Mouse (Mus musculus): ENCODE measurements around the gene Zfp668. TPM values are rescaled to one million over a fixed set of nuclear protein-coding genes. Genes with fewer than 3 reads are reported as not detected.

Gene Zfp668
- polyA plus RNA-seq, 1 experiment from 2014 or later: 32.5 TPM

Other genes starting within 250 kb of the Zfp668 start
- 41.2 and 44.9 TPM in 2 replicates for gene Bcl7c, start 167.9 kb downstream of the Zfp668 start, polyA plus RNA-seq (2015; fragmentation: Nextera tagmentation; extraction: Ambion mirVana)
- 4.5 and 4.9 TPM in 2 replicates for gene Ctf1, start 164.1 kb downstream of the Zfp668 start, polyA plus RNA-seq (2015; fragmentation: Nextera tagmentation; extraction: Ambion mirVana)
- not detected in 2 replicates for gene Ctf2, start 144.7 kb downstream of the Zfp668 start, polyA plus RNA-seq (2015; fragmentation: Nextera tagmentation; extraction: Ambion mirVana)
- gene Fbxl19, start 132.3 kb downstream of the Zfp668 start, polyA plus RNA-seq (2015; fragmentation: Nextera tagmentation; extraction: Ambion mirVana): 8.0 and 8.8 TPM in 2 replicates
- 9.7 and 9.9 TPM in 2 replicates for gene Orai3, start 107.0 kb downstream of the Zfp668 start, polyA plus RNA-seq (2015; fragmentation: Nextera tagmentation; extraction: Ambion mirVana)
- gene Setd1a, start 100.2 kb downstream of the Zfp668 start, polyA plus RNA-seq (2015; fragmentation: Nextera tagmentation; extraction: Ambion mirVana): 19.0 and 20.9 TPM in 2 replicates
- not detected in 2 replicates for gene Gm49388, start 91.2 kb downstream of the Zfp668 start, polyA plus RNA-seq (2015; fragmentation: Nextera tagmentation; extraction: Ambion mirVana)
- gene Hsd3b7, start 76.2 kb downstream of the Zfp668 start, polyA plus RNA-seq (2015; fragmentation: Nextera tagmentation; extraction: Ambion mirVana): 9.5 and 9.8 TPM in 2 replicates
- 18.9 and 25.4 TPM in 2 replicates for gene Stx4a, start 52.5 kb downstream of the Zfp668 start, polyA plus RNA-seq (2015; fragmentation: Nextera tagmentation; extraction: Ambion mirVana)
- gene Stx1b, start 52.3 kb downstream of the Zfp668 start, polyA plus RNA-seq (2015; fragmentation: Nextera tagmentation; extraction: Ambion mirVana): 38.4 and 39.8 TPM in 2 replicates
- gene Zfp646, start 607 bp downstream of the Zfp668 start, polyA plus RNA-seq (2015; fragmentation: Nextera tagmentation; extraction: Ambion mirVana): 10.2 and 12.0 TPM in 2 replicates
- 0.70 and 0.87 TPM in 2 replicates for gene Prss53, start 14.1 kb upstream of the Zfp668 start, polyA plus RNA-seq (2015; fragmentation: Nextera tagmentation; extraction: Ambion mirVana)
- gene Gm21974, start 18.6 kb upstream of the Zfp668 start, polyA plus RNA-seq (2015; fragmentation: Nextera tagmentation; extraction: Ambion mirVana): not detected in 2 replicates
- 73.8 and 77.6 TPM in 2 replicates for gene Vkorc1, start 18.8 kb upstream of the Zfp668 start, polyA plus RNA-seq (2015; fragmentation: Nextera tagmentation; extraction: Ambion mirVana)
- 55.3 and 64.4 TPM in 2 replicates for gene Bckdk, start 27.3 kb upstream of the Zfp668 start, polyA plus RNA-seq (2015; fragmentation: Nextera tagmentation; extraction: Ambion mirVana)
- 47.1 and 55.8 TPM in 2 replicates for gene Kat8, start 35.7 kb upstream of the Zfp668 start, polyA plus RNA-seq (2015; fragmentation: Nextera tagmentation; extraction: Ambion mirVana)
- 0.18 and 0.58 TPM in 2 replicates for gene Prss8, start 53.3 kb upstream of the Zfp668 start, polyA plus RNA-seq (2015; fragmentation: Nextera tagmentation; extraction: Ambion mirVana)
- gene Prss36, start 69.9 kb upstream of the Zfp668 start, polyA plus RNA-seq (2015; fragmentation: Nextera tagmentation; extraction: Ambion mirVana): 13.7 and 14.8 TPM in 2 replicates
- 376 and 434 TPM in 2 replicates for gene Fus, start 90.6 kb upstream of the Zfp668 start, polyA plus RNA-seq (2015; fragmentation: Nextera tagmentation; extraction: Ambion mirVana)
- gene Pycard, start 117.0 kb upstream of the Zfp668 start, polyA plus RNA-seq (2015; fragmentation: Nextera tagmentation; extraction: Ambion mirVana): 7.0 and 7.4 TPM in 2 replicates
- gene Trim72, start 127.1 kb upstream of the Zfp668 start, polyA plus RNA-seq (2015; fragmentation: Nextera tagmentation; extraction: Ambion mirVana): 0.33 TPM in 1 of 2 replicates, not detected in the other
- 0.98 and 1.0 TPM in 2 replicates for gene Itgam, start 185.8 kb upstream of the Zfp668 start, polyA plus RNA-seq (2015; fragmentation: Nextera tagmentation; extraction: Ambion mirVana)
- not detected in 2 replicates for gene Gm49368, start 185.9 kb upstream of the Zfp668 start, polyA plus RNA-seq (2015; fragmentation: Nextera tagmentation; extraction: Ambion mirVana)

Data from neural tube, embryonic 13.5 days (tissue).